ENCODE assay signal across 22 mouse cellular contexts in genomic region chr12:82446609-82447024, GRCm38 (mm10).
DNase-seq lines count a peak whose midpoint lies in the region; ATAC-seq lines count a peak whose summit lies in the region.
"Had no signal": no experiment of that assay in that cellular context is flagged by ENCODE, and none has a peak within 500 bp of the region (broad histone marks: within the 10 kb centered on the region; RNA-seq: fewer than 3 reads in every experiment).

No protein-coding gene starts in this region.

- H3K27ac ChIP-seq in hindbrain, embryonic 10.5 days = no peak overlapping the region
- H3K27ac ChIP-seq in hindbrain, embryonic 16.5 days (ENCODE audit: low read depth, low read length) = no peak overlapping the region
- H3K27ac ChIP-seq: embryonic facial prominence, embryonic 10.5 days; embryonic facial prominence, embryonic 12.5 days; forebrain, embryonic 13.5 days; forebrain, embryonic 15.5 days had no signal

- H3K9me3 ChIP-seq in hindbrain, embryonic 10.5 days = no peaks in the 10 kb centered on the region
- no peaks in the 10 kb centered on the region for H3K9me3 ChIP-seq in hindbrain, embryonic 16.5 days (ENCODE audit: control insufficient read depth, low read length)
- H3K9me3 ChIP-seq: embryonic facial prominence, embryonic 10.5 days; embryonic facial prominence, embryonic 12.5 days; forebrain, embryonic 13.5 days; forebrain, embryonic 15.5 days had no signal

- WGBS in hindbrain, embryonic 10.5 days = 90% methylated on average over 8 of the region's 8 CpGs
- 90% methylated on average over 8 of the region's 8 CpGs for WGBS in hindbrain, embryonic 16.5 days

- H3K36me3 ChIP-seq in hindbrain, embryonic 10.5 days = peaks cover 71% of the 10 kb centered on the region
- H3K36me3 ChIP-seq in hindbrain, embryonic 16.5 days (ENCODE audit: control insufficient read depth, insufficient read depth, low read length) = peaks cover 5% of the 10 kb centered on the region; the same call in 1 of the 2 replicates
- peaks cover 2% of the 10 kb centered on the region; the same call in 1 of the 2 replicates for H3K36me3 ChIP-seq in splenic B cell, adult 2 months (ENCODE audit: control insufficient read depth, insufficient read depth, low read length, poor library complexity, severe bottlenecking)

- no peak overlapping the region for H3K4me3 ChIP-seq in hindbrain, embryonic 10.5 days
- H3K4me3 ChIP-seq in hindbrain, embryonic 16.5 days (ENCODE audit: low read length) = no peak overlapping the region
- H3K4me3 ChIP-seq: embryonic facial prominence, embryonic 10.5 days; embryonic facial prominence, embryonic 12.5 days; forebrain, embryonic 13.5 days; forebrain, embryonic 15.5 days had no signal

- ATAC-seq in hindbrain, embryonic 16.5 days = no peak
- ATAC-seq in megakaryocyte, adult 5-6 weeks (ENCODE audit: poor library complexity, severe bottlenecking) = peak; percentile 44
- ATAC-seq: CD4-positive, CD25-positive, alpha-beta regulatory T cell, adult 4 months; forebrain, embryonic 13.5 days; forebrain, embryonic 15.5 days; forebrain, postnatal 0 days had no signal

- H3K27me3 ChIP-seq in hindbrain, embryonic 10.5 days (ENCODE audit: insufficient read depth, poor library complexity, severe bottlenecking) = no peaks in the 10 kb centered on the region
- H3K27me3 ChIP-seq in hindbrain, embryonic 16.5 days (replicated peaks; ENCODE audit: control insufficient read depth, insufficient read depth, low read length) = no peaks in the 10 kb centered on the region
- H3K27me3 ChIP-seq in splenic B cell, adult 2 months (ENCODE audit: control insufficient read depth, insufficient read depth, low read length, poor library complexity, severe bottlenecking) = no peaks in the 10 kb centered on the region
- H3K27me3 ChIP-seq: embryonic facial prominence, embryonic 12.5 days; forebrain, embryonic 13.5 days; forebrain, embryonic 15.5 days had no signal

- no peak overlapping the region for H3K9ac ChIP-seq in hindbrain, embryonic 16.5 days (ENCODE audit: low read depth, low read length)
- H3K9ac ChIP-seq: embryonic facial prominence, embryonic 12.5 days; forebrain, embryonic 13.5 days; forebrain, embryonic 15.5 days; forebrain, postnatal 0 days had no signal

- peak; percentile 23 for DNase-seq in cerebellum, adult 9-11 months
- no peak for DNase-seq in cerebellum, adult 9-10 months
- DNase-seq in hindbrain, embryonic 10.5 days (ENCODE audit: low spot score) = peak; percentile 2
- DNase-seq in splenic B cell, adult 2 months (ENCODE audit: low read depth, low spot score) = peak; percentile 8
- DNase-seq in adrenal gland, postnatal 25 days = no peak
- no peak for DNase-seq in layer of hippocampus, adult 9-10 months (ENCODE audit: low spot score)
- DNase-seq: adrenal gland, adult 2 months; adrenal gland, postnatal 10 days; adrenal gland, postnatal 36 days; B cell, adult 2 months; cerebellum, adult 11-12 months; cerebellum, adult 2 months; cerebellum, postnatal 10 days; cerebellum, postnatal 25 days; forebrain, postnatal 0 days had no signal

- H3K4me2 ChIP-seq in hindbrain, embryonic 16.5 days (ENCODE audit: low read length) = no peak overlapping the region
- H3K4me2 ChIP-seq: embryonic facial prominence, embryonic 12.5 days; forebrain, embryonic 13.5 days; forebrain, embryonic 15.5 days had no signal

- peaks cover 3% of the 10 kb centered on the region; the same call in 1 of the 2 replicates for H3K4me1 ChIP-seq in hindbrain, embryonic 10.5 days (replicated peaks)
- no peaks in the 10 kb centered on the region for H3K4me1 ChIP-seq in hindbrain, embryonic 16.5 days (ENCODE audit: control insufficient read depth, insufficient read depth, low read depth, low read length)
- H3K4me1 ChIP-seq: embryonic facial prominence, embryonic 12.5 days; forebrain, embryonic 13.5 days; forebrain, embryonic 15.5 days had no signal

Comparison
In these comparisons a context has a peak if more than half of its experiments do, and no peak if none do; other contexts are left out.
1. DNase-seq: peak in cerebellum, adult 9-11 months (single experiment), hindbrain, embryonic 10.5 days (single experiment) and splenic B cell, adult 2 months (single experiment); none in cerebellum, adult 9-10 months (single experiment), adrenal gland, postnatal 25 days (single experiment) and layer of hippocampus, adult 9-10 months (single experiment).